Mouse (Mus musculus) right cerebral cortex, postnatal 14 days (tissue): ENCODE results near the gene Sgtb.

Source experiments
- DNase-seq: peaks from one replicate; pipeline ENCODE4 v3.0.0; 2022

Sgtb gene

DNA sequence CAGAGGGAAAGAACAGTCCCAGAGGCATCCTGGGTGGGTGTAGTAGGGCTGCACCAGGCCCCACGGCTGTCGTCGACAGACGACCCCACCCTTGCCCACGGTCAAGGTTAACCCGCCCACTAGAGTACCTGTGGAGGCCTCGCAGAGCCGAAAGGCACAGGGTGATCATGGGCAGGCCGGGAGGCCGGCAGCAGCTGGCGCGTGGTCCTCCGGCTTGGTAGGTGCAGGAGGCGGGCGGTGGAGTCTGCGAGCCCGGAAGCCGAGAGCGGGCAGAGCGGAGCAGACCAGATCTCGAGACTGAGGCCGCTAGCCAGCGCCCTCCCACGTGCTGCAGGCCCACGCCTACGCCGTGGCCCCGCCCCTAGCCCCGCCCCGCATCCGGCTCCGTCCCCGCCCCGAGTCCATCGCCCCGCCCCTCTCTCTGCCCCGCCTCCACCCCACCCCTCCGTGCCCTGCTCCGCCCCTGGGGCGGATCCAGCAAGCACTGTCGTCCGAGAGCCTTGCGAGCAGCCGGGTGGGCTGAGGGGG lies at the start of gene Sgtb, which contains the start of gene Nln:
Gene Sgtb (plus strand): TSS at position 454 of the 528 bp plus-strand sequence.
Gene Nln (minus strand): TSS at position 327 of the 528 bp plus-strand sequence.
- peak; percentile 87 for DNase-seq

DNA sequence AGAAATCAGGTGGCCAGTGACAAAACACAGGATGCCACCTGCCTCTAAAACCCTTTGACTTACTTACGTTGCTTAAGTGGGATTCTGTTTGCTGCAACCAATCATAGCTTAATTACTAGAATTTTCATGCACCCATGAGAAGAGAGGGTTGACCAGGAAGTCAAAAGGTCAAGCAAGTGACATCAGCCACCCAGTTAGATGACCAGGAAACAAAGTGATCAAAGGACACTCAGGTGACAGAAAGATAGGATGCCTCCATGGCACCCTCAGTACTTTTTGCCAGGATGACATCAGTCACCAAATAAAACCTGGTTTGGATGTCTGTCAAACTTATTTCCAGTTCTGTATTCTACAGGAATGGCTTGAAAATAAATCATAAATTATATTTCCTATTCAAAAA lies 49.3 kb upstream of the Sgtb start:
- DNase-seq = no peak

DNA sequence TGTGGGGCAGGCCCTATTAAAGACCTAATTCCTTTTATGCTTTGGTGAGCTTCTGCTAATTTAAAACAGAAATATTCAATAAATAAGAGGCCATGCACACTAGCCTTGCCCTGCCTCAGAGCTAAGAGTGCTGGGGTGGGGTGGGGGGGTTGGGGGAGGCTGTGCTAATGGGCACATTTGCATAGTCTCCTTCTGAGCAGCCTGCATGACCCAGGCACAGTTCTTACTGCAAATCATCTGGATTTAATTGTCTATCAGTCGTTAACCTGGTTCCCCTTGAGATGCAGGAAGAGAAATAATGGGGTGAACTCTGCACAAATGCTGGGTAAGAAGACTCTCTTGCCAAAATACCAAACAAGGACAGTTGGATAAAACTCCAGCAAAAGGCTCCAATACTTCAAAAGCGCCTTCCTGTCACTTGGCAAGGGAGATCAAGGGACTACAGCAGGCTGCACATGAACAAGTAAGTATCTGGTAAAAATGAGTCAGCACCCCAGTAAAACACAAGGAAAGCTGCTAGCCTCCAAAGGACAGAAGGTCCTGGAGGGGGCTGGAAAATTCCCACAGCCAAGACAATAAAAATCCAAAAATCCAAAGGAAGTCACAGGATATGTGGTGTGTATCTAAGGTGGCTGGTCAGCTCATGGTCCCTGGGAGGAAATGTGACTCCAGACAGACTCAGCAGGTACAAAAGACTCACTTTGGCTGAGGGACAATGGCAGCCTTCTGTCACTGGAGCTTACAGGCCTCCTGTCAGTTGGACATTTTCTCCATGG lies 47.4 kb upstream of the Sgtb start:
- DNase-seq = no peak

DNA sequence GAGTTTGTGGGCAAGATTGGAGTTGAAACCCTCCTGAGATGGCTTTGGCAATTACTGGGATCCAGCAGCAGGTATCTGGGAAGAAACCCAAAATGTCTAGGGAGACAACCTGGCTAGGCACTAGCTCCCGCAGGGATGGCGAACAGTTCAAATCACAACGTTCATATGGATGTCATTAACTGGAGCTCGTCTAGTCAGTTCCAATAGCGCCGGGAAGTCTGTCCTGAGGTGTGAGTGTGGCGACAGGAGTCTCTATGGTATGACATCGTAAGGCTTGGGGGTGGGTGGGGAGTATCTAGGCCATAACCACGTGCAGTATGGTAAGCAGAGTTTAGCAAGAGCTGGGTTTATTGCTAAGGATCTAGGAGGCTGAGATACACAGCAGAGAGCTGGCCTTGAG lies 46.5 kb upstream of the Sgtb start:
- DNase-seq = no peak

DNA sequence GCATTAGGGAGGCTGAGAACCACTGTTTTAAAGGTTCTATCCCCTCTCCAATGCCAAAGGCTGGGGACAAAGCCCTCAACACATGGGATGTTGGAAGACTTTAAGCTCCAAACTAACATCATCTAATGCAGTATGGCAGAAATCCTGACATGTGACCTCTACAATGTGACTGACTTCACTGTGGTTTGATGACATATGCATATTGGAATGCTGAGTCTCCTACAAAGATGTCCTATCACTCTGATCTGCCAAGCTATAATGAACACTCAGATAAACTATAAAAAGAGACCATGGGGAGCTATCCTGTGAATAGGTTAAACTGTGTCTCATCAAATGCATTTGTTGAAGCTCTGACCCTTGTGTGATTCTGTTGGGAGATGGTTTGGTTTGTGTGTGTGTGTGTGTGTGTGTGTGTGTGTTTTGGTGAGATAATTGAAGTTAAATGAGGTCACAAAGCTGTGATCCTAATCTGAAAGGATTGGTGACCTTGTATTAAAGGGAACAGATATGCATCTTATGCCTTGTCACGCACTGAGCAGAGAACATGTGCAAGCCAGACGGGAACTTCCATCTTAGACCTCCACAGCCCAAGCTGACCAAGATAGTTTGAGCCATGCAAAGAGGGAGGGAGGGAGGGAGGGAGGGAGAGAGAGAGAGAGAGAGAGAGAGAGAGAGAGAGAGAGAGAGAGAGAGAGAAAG lies 43.7 kb upstream of the Sgtb start:
- DNase-seq = no peak

DNA sequence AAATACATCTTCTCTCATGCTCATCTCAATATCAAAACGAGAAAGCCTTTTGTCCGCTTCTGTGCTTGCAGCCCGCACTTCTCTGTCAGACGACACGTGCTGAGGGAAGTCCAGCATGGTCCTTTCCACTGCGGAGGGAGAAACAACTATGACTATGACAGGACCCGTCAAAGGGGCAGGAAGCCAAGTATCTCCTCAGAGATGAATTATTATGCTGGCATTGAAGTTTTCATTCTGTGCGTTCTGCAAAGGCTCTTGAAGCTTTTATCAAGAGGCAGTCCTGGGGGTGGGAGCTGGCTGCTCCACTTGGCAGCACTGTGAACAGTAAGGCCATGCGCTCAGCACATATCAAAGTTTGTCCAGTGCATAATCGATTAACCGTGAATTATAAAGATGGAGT lies 40.3 kb upstream of the Sgtb start:
- no peak for DNase-seq

DNA sequence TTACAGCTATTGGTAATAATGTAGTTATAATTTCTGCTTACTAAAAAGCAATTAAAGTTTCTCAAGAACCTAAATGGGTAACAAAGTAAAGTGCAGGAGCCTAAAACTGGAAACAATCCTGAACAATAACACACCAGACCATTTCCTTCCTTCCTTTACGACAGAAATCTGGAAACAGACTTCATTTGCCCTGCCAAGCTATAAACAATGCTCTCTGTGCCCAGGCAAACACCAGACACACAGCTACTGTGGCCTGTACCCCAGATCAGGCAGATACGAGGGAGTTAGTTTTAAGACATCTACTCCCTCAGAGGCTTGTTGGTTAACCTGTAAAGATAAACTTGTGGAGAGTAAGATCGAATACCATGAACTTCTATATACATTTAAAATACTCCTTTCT lies 38.8 kb upstream of the Sgtb start:
- DNase-seq = no peak

DNA sequence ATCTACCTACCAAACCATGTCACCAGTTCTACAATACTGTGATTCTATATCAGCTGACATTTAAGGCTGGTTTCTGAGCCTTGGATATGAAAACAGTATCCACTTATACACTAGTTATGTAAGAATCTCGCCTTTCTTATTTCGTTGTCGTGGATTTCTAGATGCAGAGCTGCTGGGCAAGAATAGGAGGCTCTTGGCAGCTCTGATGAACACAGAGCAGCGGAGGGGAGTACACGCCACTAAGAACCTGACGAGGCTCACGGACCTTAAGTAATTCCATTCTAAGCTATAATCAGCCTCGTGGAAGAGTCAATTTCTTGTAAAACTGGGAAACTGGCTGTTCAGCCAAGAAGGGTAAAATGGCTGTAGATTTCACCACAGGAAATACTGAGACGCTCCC lies 37.2 kb upstream of the Sgtb start:
- no peak for DNase-seq

DNA sequence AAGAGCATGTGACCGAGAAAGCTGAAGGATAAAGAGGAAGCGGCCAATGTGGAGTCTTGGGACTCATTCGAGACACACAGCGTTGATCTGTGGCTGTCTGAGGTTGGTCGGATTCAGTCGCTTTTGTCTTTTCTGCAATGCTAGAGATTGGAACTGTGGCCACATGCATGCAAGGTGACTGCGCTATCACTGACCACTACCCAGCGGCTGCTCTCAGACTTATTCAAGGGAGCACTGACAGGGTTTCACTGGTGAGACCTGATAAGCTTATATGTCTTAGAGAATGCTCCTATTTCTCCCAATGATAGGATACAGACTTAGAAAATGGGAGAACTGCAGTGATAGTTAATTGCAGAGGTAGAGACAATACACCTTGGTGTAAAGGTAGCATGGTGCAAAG lies 35.3 kb upstream of the Sgtb start:
- no peak for DNase-seq

DNA sequence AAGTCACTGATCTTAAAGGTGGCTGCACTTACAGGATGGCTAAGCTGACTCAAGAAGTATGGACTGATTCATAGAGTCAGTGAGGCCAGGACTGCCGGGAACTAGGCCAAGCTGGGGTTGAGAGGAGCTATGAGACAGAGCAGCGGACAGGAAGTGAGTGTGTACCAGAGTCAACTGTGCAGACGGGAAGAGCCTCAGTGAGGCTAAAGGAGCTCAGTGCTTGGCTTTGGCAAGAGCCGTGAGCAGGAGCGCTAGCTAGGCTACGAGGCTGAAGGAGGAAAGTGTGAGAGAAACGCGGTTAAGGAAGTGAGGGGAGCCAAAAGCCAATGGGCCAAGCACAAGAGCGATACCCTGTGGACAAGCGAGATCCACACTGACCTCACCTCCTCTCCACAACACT lies 34.8 kb upstream of the Sgtb start:
- no peak for DNase-seq

DNA sequence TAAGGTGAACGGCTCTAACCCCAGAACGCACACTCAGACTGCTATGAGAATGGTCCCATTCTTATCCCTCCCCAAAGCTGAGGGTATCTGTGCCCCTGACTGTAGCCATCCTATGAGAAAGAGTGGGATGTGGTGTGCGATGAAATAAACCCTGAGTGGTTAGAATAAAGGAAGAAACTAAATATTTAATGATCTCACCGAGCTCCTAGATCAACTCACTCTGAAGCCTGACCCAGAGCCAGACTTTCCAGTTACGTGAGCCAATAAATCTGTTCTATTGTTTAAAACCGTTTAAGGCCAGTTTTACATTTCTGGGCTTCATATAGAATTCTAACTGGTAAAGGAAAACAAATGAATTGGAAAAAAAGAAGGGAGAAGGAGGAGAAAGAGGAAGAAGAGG lies 32.5 kb upstream of the Sgtb start:
- no peak for DNase-seq

DNA sequence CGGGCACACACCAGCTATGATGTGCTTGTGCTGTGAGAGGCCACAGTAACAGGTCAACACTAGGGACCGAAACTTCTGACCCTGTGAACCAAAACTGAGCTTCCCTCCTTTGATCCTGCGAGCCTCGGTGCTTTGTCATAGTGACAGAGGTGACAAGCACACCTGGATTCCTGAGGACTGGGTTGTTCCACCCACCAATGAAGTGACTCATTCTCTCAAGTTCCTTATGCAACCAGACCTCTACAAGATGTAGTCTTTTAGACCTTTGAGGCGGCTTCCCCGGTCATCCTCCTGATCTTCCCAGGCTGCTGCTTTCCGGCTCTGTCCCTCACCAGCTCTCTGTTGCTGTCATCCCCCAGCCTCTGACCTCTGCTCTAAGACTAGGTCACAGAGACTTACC lies 27.0 kb upstream of the Sgtb start:
- DNase-seq = no peak

DNA sequence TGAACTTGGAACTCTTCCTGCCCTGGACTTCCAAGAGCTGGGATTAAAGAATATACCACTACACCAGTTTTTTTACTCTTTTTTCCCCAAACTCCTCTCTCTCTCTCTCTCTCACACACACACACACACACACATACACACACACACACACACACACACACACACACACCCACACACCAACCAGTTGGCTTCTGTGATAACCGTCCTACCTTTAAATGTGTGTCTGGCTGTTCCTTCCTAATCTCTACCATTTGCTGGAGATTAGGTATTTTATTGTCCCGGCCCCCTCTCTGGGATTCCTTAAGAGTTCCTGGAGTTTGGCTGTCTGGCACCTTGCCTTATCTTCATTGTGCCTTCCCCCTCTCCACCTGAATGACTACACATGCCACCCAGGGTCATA lies 24.9 kb upstream of the Sgtb start:
- no peak for DNase-seq

DNA sequence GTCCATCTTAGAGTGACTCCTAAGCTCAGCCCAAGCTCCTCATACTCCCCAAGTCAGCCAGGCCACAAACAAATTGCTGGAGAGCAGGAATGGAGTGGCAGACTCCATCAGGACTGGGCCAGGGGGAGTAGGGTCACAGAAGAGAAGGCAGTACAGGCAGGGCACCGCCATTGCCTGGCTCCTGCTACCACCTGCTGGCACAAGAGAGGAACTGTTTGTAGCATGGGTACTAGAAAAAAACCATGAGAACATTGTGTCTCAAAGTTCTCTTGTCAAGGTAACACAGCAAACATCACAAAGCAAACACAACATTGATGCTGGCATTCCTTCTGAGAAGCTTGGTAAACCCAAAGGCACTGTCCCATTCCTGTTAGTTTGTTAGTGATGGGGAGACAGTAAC lies 20.2 kb upstream of the Sgtb start:
- peak; percentile 19 for DNase-seq

DNA sequence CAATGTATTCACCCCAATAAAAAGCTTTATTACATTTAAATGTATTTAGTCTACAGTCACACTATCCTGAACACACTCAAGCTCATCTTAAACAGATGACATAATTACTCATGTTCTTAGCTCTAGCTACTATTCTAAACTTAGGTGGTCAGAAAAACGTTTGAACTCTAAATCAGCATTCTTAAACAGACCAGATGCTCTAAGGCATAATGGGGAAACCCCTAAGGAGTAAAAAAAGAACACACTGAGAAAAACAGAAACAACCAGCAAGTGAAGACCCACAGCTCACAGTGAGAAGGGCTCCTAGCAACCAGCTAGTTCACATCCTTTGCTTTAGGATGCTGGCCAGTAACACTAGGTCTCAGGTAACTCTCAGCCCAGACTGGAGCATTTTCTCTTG lies 17.8 kb upstream of the Sgtb start:
- no peak for DNase-seq

DNA sequence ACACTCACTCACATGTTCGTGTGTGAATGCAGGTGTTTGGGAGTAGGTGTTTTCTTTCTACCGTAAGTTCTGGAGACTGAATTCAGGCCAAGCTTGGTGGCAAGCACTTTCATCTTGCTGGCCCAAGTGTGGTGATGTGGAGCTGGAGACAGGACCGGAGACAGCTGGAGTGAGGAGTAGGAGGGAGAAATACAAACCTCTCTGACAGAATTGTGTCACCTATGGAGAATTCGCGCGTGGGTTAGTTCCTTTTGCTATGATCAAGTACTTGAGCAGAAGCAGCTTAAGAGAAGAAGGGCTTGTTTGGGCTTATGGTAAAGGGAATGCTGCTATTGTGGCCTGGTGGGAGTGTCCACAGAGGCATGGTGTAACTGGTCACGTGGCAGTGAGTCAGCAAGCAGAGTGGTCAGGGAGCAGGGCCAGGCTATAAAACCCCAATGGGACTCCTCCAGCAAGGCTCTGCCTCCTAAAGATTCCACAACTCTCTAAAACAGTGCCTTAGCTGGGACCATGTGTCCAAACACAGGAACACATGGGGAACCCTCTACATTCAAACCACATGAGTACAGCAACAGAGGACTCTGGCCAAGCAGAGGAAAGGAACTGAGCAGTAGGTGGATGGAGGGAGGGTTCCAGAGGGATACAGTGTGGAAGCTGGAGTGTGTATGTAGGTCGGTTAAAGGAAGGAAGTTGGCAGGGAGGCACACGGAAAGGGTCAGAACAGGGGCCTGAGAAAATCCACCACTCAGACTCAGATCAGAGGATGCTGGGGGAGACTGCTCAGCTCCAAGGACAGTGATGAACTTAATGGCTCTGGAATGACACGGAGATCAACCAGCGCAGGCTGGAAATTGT lies 14.8 kb upstream of the Sgtb start:
- DNase-seq = no peak

DNA sequence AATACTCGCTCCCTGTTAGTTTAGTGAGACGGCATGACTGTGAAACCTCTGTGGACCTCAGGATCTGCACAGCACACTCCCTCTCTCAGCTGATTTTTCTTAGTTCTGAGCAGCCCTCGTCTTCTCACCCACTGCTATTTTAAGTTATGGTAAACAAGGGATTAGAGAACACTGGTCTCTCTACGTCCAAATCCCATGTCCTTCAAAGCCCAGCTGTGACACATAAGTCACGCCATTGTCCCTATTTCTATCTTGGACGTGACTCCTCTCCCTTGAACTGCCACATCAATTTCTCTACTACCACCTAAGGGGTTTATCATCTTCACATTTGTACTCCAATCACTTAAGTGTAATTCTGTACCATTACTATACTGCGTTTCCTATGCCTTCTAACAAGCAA lies 13.6 kb upstream of the Sgtb start:
- no peak for DNase-seq

DNA sequence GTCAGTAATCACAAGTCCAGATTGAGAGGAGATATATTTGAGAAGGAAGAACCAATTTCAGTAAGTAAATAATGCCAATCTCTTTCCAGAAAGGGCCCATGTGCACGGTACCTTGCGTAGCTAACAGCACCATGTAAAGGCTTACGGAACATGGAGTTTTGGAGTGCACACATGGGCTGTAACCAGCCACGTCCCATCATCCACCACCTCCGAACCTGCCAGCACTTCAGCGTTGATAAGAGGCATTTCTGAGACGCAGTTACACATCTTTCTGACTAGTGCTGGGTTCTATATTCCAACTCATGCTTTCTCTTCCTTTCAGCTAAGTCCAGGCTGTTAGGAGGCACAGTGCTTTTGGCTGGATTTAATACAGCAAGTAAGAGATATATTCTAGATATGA lies 12.4 kb upstream of the Sgtb start:
- DNase-seq = no peak

DNA sequence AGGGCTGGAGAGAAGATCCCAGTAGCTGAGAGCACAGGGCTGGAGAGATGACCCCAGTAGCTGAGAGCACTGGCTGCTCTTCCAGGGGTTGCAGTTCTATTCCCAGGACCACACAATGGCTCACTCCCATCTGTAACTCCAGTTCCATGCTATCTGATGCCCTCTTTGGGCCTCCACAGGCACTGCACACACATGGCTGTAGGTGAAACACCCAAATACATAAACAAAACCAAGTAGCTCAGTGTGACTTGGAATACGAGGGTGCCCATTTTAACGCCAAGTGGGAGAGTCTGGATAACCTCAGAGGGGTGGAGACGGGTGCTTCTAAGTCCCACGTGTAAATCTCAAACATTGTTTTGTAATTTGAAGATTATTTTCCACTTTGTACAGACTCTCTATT lies 9.1 kb upstream of the Sgtb start:
- no peak for DNase-seq

DNA sequence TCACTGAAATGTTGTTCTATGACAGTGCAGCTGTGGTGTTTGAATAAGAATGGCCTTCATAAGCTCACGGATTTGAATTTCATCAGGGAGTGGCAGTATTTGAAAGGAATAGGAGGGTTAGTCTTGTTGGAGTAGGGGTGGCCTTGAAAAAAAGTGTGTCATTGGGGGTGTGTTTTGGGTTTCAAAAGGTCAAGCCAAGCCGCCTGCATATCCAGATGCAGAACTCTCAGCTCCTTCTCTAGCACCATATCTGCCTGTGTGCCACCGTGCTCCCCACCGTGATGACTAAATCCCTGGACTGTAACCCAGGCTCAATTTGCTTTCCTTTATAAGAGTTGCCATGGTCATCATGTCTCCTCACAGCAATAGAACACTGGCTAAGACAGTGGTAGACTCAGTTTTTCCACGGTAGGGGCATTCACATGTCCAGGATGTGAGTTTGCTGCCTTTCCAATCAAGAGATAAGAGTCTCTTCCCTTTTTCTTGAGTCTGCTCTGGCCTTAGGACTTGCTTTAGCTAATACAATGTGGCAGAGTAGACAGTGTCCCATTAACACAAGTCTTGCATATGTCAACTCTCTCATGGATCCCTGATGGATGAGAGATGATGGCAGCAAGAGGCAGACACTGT lies 7.8 kb upstream of the Sgtb start:
- no peak for DNase-seq

DNA sequence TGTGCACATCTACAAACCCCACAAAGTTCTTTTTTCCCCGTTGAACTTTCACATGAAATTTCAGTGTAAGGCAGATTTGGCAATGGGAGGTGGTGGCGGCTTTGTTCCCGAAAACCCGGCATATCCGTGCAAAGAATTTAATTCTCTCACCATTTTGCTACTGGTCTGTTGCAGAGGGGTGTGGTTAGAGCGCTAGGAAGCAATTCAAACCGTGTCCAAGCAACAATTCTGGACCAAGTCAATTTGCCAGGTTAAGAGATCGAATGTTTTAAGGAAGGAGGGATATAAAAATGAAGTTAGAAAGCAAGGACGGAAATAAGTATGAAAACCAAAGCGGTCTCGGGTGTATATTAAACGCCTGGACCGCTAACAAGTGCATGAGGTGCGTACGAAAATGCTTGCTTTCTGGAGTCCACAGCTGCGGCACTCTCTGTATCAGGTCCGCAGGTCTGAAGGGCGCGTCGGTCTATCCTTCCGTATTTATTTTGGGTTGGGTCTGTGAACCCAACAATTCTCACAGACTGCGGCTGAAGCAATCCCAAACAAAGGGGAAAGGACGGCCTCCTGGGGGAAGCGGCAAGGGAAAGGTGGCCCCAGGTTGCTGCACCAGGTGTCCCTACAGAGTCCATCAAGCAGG lies 772 bp upstream of the Sgtb start:
- no peak for DNase-seq

DNA sequence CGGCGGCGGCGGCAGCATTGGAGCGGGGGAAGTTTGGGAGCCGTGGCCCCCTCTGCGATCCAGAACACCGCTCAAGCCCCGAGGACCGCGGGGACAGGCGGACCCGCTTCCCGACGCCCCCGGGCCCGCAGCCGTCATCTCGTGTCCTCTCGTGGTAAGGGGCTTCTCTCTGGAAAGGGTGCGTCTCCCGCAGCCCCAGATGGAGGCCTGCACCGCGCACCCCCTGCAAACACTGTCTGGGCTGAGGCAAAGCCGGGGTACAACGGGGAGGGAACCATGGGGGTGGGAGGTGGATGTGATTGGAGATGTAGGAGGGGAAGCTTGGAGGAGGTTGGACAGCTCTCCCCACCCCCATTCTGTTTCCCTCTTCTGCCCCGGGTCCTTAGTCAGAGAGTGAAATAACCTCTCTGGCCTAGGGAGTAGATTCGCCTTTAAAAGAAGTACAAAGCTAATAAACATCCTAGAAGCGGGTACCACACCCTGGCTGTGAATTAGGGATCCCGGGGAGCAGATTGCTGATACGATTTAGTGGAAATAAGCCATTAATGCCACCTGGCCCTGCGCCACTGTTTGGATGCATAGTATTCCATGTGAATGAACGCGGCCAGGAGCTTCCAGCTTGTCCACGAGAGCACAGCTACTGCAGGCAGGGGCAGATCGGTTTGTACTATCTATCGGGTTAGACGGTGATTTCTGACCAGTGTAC lies 428 bp downstream of the Sgtb start:
- peak; percentile 64 for DNase-seq
